ENCODE assay signal across 24 mouse cellular contexts in the genomic region with DNA sequence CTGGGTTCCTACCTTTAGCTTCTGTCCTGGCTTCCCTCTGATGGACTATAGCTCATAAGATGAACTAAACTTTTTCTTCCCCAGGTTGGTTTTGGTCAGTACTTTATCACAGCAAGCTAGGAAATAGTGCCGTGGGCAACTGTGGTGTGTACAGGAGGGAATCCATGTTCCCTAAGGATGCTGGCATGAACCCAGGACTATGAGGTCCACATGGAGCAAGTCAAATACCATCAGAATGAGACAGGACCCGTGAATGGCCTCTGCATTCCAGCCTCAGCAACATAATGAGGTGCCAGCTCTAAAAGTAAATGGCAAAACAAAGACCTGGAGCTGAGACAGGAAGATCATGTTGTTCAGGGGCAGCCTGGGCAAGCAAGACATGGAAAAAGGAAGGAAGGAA.
"Had no signal": no experiment of that assay in that cellular context is flagged by ENCODE, and none has a peak within 500 bp of the region (broad histone marks: within the 10 kb centered on the region; RNA-seq: fewer than 3 reads in every experiment).

No protein-coding gene starts in this region.

- H3K4me2 ChIP-seq: lung, embryonic 15.5 days; midbrain, embryonic 11.5 days; midbrain, embryonic 13.5 days; midbrain, embryonic 15.5 days; neural tube, embryonic 13.5 days; neural tube, embryonic 15.5 days; stomach, embryonic 15.5 days had no signal

- H3K27ac ChIP-seq: lung, embryonic 15.5 days; macrophage; midbrain, embryonic 13.5 days; midbrain, embryonic 15.5 days; neural tube, embryonic 13.5 days; neural tube, embryonic 15.5 days; stomach, embryonic 15.5 days; stomach, postnatal 0 days had no signal

- H3K9me3 ChIP-seq: lung, embryonic 15.5 days; megakaryocyte, embryonic 14.5 days; midbrain, embryonic 13.5 days; midbrain, embryonic 15.5 days; neural tube, embryonic 13.5 days; neural tube, embryonic 15.5 days; stomach, embryonic 15.5 days had no signal

- H3K4me3 ChIP-seq: lung, embryonic 15.5 days; megakaryocyte, embryonic 14.5 days; midbrain, embryonic 13.5 days; midbrain, embryonic 15.5 days; myocyte; neural tube, embryonic 13.5 days; neural tube, embryonic 15.5 days; stomach, embryonic 15.5 days had no signal

- ATAC-seq: liver, postnatal 0 days; lung, postnatal 0 days; midbrain, embryonic 13.5 days; midbrain, embryonic 15.5 days had no signal

- H3K27me3 ChIP-seq: lung, embryonic 15.5 days; midbrain, embryonic 13.5 days; midbrain, embryonic 15.5 days; neural tube, embryonic 13.5 days; neural tube, embryonic 15.5 days; stomach, embryonic 15.5 days had no signal

- H3K36me3 ChIP-seq: lung, embryonic 15.5 days; midbrain, embryonic 13.5 days; midbrain, embryonic 15.5 days; neural tube, embryonic 13.5 days; neural tube, embryonic 15.5 days; stomach, embryonic 15.5 days had no signal

- H3K9ac ChIP-seq: liver, postnatal 0 days; lung, embryonic 15.5 days; midbrain, embryonic 13.5 days; midbrain, embryonic 15.5 days; neural tube, embryonic 13.5 days; neural tube, embryonic 15.5 days; stomach, embryonic 15.5 days had no signal

- DNase-seq: liver, postnatal 0 days; lung, adult 2 months; lung, postnatal 14 days; lung, postnatal 36 days; retina, postnatal 1 day; right cerebral cortex, adult 18-20 months; right cerebral cortex, postnatal 25 days; right cerebral cortex, postnatal 4 days; spleen, adult 18-20 months; thymus, adult 2 months; thymus, postnatal 25 days; thymus, postnatal 4 days had no signal

- H3K4me1 ChIP-seq: lung, embryonic 15.5 days; midbrain, embryonic 13.5 days; midbrain, embryonic 15.5 days; neural tube, embryonic 13.5 days; neural tube, embryonic 15.5 days; stomach, embryonic 15.5 days had no signal
